ENCODE assay signal across 29 mouse cellular contexts in the genomic region with DNA sequence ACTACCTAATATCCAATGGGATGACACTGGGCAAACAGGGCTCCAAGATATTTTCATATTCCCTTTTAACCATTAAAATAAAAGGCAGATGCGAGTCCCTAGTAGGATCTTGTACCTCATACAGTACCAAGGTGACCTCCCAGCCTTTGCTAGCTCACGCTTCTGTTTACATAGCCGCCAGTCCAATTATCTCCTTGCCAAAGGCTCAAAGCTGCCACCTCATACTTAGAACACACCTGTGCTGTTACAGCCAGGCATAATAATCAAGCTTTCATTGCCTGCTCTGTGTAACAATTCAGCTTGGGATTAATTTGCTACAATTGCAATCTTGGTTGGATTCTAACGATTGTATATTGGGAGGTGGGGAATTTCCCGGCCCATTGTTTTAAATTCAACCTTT.
A peak's percentile ranks its signal among the peaks of the same experiment; 100 is the strongest.
DNase-seq lines count a peak whose midpoint lies in the region; ATAC-seq and TF ChIP-seq lines count a peak whose summit lies in the region.
"Had no signal": no experiment of that assay in that cellular context is flagged by ENCODE, and none has a peak within 500 bp of the region (broad histone marks: within the 10 kb centered on the region; RNA-seq: fewer than 3 reads in every experiment).

No protein-coding gene starts in this region.

- H3K4me2 ChIP-seq in forebrain, embryonic 16.5 days (ENCODE audit: low read length), result no peak overlapping the region
- H3K4me2 ChIP-seq in hindbrain, postnatal 0 days (ENCODE audit: low read depth, low read length), result no peak overlapping the region
- no peak overlapping the region for H3K4me2 ChIP-seq in neural tube, embryonic 14.5 days (ENCODE audit: low read depth, low read length)
- H3K4me2 ChIP-seq: forebrain, embryonic 12.5 days; heart, embryonic 15.5 days; liver, embryonic 13.5 days; neural tube, embryonic 13.5 days had no signal

- TF ChIP-seq POLR2A in brain, embryonic 14.5 days (IDR thresholded peaks at IDR 0.05; ENCODE audit: borderline replicate concordance, extremely low read depth, insufficient read depth, insufficient read length, poor library complexity, severe bottlenecking), result no peak

- no peak for TF ChIP-seq CTCF in hindbrain, postnatal 0 days (IDR thresholded peaks at IDR 0.05; ENCODE audit: low read depth)
- TF ChIP-seq CTCF in brain, embryonic 14.5 days (IDR thresholded peaks at IDR 0.05; ENCODE audit: borderline replicate concordance, extremely low read depth, insufficient read depth, insufficient read length), result no peak

- 58% methylated on average over 5 of the region's 5 CpGs for WGBS in forebrain, embryonic 16.5 days
- 83% methylated on average over 5 of the region's 5 CpGs for WGBS in forebrain, embryonic 10.5 days
- 57% methylated on average over 5 of the region's 5 CpGs for WGBS in hindbrain, postnatal 0 days
- WGBS in hindbrain, embryonic 10.5 days, result 87% methylated on average over 5 of the region's 5 CpGs
- 67% methylated on average over 5 of the region's 5 CpGs for WGBS in neural tube, embryonic 14.5 days

- 0 out of 2 replicates have a peak, but pooled peaks have one; percentile 11 for ATAC-seq in forebrain, embryonic 16.5 days
- ATAC-seq in hindbrain, postnatal 0 days, result no peak
- peak; percentile 61; the same call in 1 of the 2 replicates for ATAC-seq in neural tube, embryonic 14.5 days (ENCODE audit: low read depth)
- ATAC-seq: activated CD4-positive, CD25-positive, alpha-beta regulatory T cell, adult 4 months; lung, postnatal 0 days had no signal

- DNase-seq in forebrain, embryonic 10.5 days (ENCODE audit: extremely low spot score, low spot score), result no peak
- peak; percentile 8 for DNase-seq in hindbrain, postnatal 0 days (ENCODE audit: low spot score)
- DNase-seq in hindbrain, embryonic 10.5 days (ENCODE audit: low spot score), result no peak
- peak; percentile 57 for DNase-seq in brain, embryonic 14.5 days (ENCODE audit: low read depth)
- DNase-seq in spleen, adult 12 weeks (ENCODE audit: low spot score), result no peak
- DNase-seq: adrenal gland, adult 2 months; adrenal gland, postnatal 36 days; cerebellum, adult 2 months; cerebellum, postnatal 14 days; gastrocnemius, postnatal 10 days; kidney, adult 8-10 months; layer of hippocampus, postnatal 36 days; left cerebral cortex, postnatal 4 days; liver, embryonic 13.5 days; lung, adult 18-20 months; right cerebral cortex, postnatal 25 days; spleen, adult 18-20 months; thymus, postnatal 14 days had no signal

- no peaks in the 10 kb centered on the region for H3K27me3 ChIP-seq in forebrain, embryonic 16.5 days (replicated peaks; ENCODE audit: control insufficient read depth, insufficient read depth, low read length)
- no peaks in the 10 kb centered on the region for H3K27me3 ChIP-seq in forebrain, embryonic 10.5 days (ENCODE audit: poor library complexity, severe bottlenecking)
- no peaks in the 10 kb centered on the region for H3K27me3 ChIP-seq in hindbrain, postnatal 0 days (ENCODE audit: insufficient read depth, low read length)
- no peaks in the 10 kb centered on the region for H3K27me3 ChIP-seq in hindbrain, embryonic 10.5 days (ENCODE audit: insufficient read depth, poor library complexity, severe bottlenecking)
- no peaks in the 10 kb centered on the region for H3K27me3 ChIP-seq in neural tube, embryonic 14.5 days (ENCODE audit: control insufficient read depth, insufficient read depth, low read length)
- H3K27me3 ChIP-seq: CH12.LX; forebrain, embryonic 12.5 days; heart, embryonic 15.5 days; liver, embryonic 13.5 days; neural tube, embryonic 13.5 days had no signal

- H3K9me3 ChIP-seq in forebrain, embryonic 16.5 days (ENCODE audit: control insufficient read depth, low read length), result no peaks in the 10 kb centered on the region
- no peaks in the 10 kb centered on the region for H3K9me3 ChIP-seq in forebrain, embryonic 10.5 days
- no peaks in the 10 kb centered on the region for H3K9me3 ChIP-seq in hindbrain, postnatal 0 days (ENCODE audit: low read length)
- H3K9me3 ChIP-seq in hindbrain, embryonic 10.5 days, result no peaks in the 10 kb centered on the region
- H3K9me3 ChIP-seq in neural tube, embryonic 14.5 days (ENCODE audit: control insufficient read depth, low read length), result no peaks in the 10 kb centered on the region
- H3K9me3 ChIP-seq: forebrain, embryonic 12.5 days; heart, embryonic 15.5 days; liver, embryonic 13.5 days; neural tube, embryonic 13.5 days had no signal

- no peaks in the 10 kb centered on the region for H3K36me3 ChIP-seq in forebrain, embryonic 16.5 days (ENCODE audit: control insufficient read depth, insufficient read depth)
- H3K36me3 ChIP-seq in forebrain, embryonic 10.5 days (replicated peaks), result no peaks in the 10 kb centered on the region
- no peaks in the 10 kb centered on the region for H3K36me3 ChIP-seq in hindbrain, postnatal 0 days (ENCODE audit: insufficient read depth, low read length)
- no peaks in the 10 kb centered on the region for H3K36me3 ChIP-seq in hindbrain, embryonic 10.5 days
- no peaks in the 10 kb centered on the region for H3K36me3 ChIP-seq in neural tube, embryonic 14.5 days (ENCODE audit: control insufficient read depth, insufficient read depth, low read length)
- H3K36me3 ChIP-seq: forebrain, embryonic 12.5 days; heart, embryonic 15.5 days; liver, embryonic 13.5 days; neural tube, embryonic 13.5 days had no signal

- H3K4me3 ChIP-seq in forebrain, embryonic 16.5 days (replicated peaks; ENCODE audit: low read length), result no peak overlapping the region
- no peak overlapping the region for H3K4me3 ChIP-seq in forebrain, embryonic 10.5 days
- H3K4me3 ChIP-seq in hindbrain, postnatal 0 days (ENCODE audit: low read length), result no peak overlapping the region
- H3K4me3 ChIP-seq in hindbrain, embryonic 10.5 days, result no peak overlapping the region
- no peak overlapping the region for H3K4me3 ChIP-seq in neural tube, embryonic 14.5 days (ENCODE audit: low read depth, low read length)
- H3K4me3 ChIP-seq: erythroblast, embryonic 14.5 days; forebrain, embryonic 12.5 days; heart, embryonic 15.5 days; liver, embryonic 13.5 days; neural tube, embryonic 13.5 days had no signal

- no peak overlapping the region for H3K27ac ChIP-seq in forebrain, embryonic 16.5 days (ENCODE audit: low read length)
- H3K27ac ChIP-seq in forebrain, embryonic 10.5 days, result no peak overlapping the region
- H3K27ac ChIP-seq in hindbrain, postnatal 0 days, result no peak overlapping the region
- H3K27ac ChIP-seq in hindbrain, embryonic 10.5 days, result no peak overlapping the region
- no peak overlapping the region for H3K27ac ChIP-seq in neural tube, embryonic 14.5 days (ENCODE audit: low read depth, low read length)
- H3K27ac ChIP-seq: forebrain, embryonic 12.5 days; heart, embryonic 15.5 days; kidney, postnatal 0 days; liver, embryonic 13.5 days; macrophage; neural tube, embryonic 13.5 days had no signal

- peaks cover 2% of the 10 kb centered on the region; the same call in 1 of the 2 replicates for H3K4me1 ChIP-seq in forebrain, embryonic 16.5 days (replicated peaks; ENCODE audit: control insufficient read depth, insufficient read depth, low read length)
- peaks cover 17% of the 10 kb centered on the region for H3K4me1 ChIP-seq in forebrain, embryonic 10.5 days
- no peaks in the 10 kb centered on the region; the same call in 1 of the 2 replicates for H3K4me1 ChIP-seq in hindbrain, postnatal 0 days (ENCODE audit: insufficient read depth, low read length)
- 0 out of 2 replicates have a peak, but pooled peaks cover 9% of the 10 kb centered on the region for H3K4me1 ChIP-seq in hindbrain, embryonic 10.5 days (replicated peaks)
- H3K4me1 ChIP-seq in neural tube, embryonic 14.5 days (ENCODE audit: control insufficient read depth, insufficient read depth, low read length), result no peaks in the 10 kb centered on the region

- H3K9ac ChIP-seq in forebrain, embryonic 16.5 days (replicated peaks; ENCODE audit: low read depth, low read length), result no peak overlapping the region
- H3K9ac ChIP-seq in hindbrain, postnatal 0 days (replicated peaks; ENCODE audit: low read length), result no peak overlapping the region
- H3K9ac ChIP-seq in neural tube, embryonic 14.5 days (replicated peaks; ENCODE audit: low read depth, low read length), result no peak overlapping the region
- H3K9ac ChIP-seq: forebrain, embryonic 12.5 days; heart, embryonic 15.5 days; liver, embryonic 13.5 days; neural tube, embryonic 13.5 days had no signal

Comparison
In these comparisons a context has a peak if more than half of its experiments do, and no peak if none do; other contexts are left out.
1. DNase-seq: peak in hindbrain, postnatal 0 days (single experiment) and brain, embryonic 14.5 days (single experiment); none in forebrain, embryonic 10.5 days (single experiment), hindbrain, embryonic 10.5 days (single experiment) and spleen, adult 12 weeks (single experiment).